Mouse (Mus musculus): ENCODE measurements around the gene Lgals1. TPM values are rescaled to one million over a fixed set of nuclear protein-coding genes. Genes with fewer than 3 reads are reported as not detected.

The Lgals1 gene
- total and polyA plus RNA-seq, 3 experiments: 637 to 805 (median 735) TPM

- TF ChIP-seq PAX5 (IDR thresholded peaks at IDR 0.05; ENCODE audit: low read length) (no peak), GABPA (IDR thresholded peaks at IDR 0.05; ENCODE audit: insufficient replicate concordance, low read depth, low read length) (no peak), ZC3H11A (IDR thresholded peaks at IDR 0.05; ENCODE audit: low read depth, low read length) (no peak; the same call in 1 of the 2 replicates), UBTF (IDR thresholded peaks at IDR 0.05; ENCODE audit: low read depth, low read length) (no peak), HCFC1 (IDR thresholded peaks at IDR 0.05; ENCODE audit: low read depth, low read length) (no peak), USF1 (IDR thresholded peaks at IDR 0.05; ENCODE audit: low read depth, low read length) (no peak), CHD1 (IDR thresholded peaks at IDR 0.05; ENCODE audit: low read depth, low read length) (no peak), MYC (IDR thresholded peaks at IDR 0.05; ENCODE audit: low read depth, low read length) (no peak), SMC3 (IDR thresholded peaks at IDR 0.05; ENCODE audit: low read depth, low read length) (peak; percentile 90), TCF12 (IDR thresholded peaks at IDR 0.05; ENCODE audit: low read depth, low read length) (peak; percentile 9; the same call in 1 of the 2 replicates)
These were observed 5.1 kb downstream of the Lgals1 start (continued) for GRCm38 (mm10) chr15:78931577-78931976.

- peak; percentile 95 for DNase-seq (ENCODE audit: extremely low read depth)
- peak within 1 kb of the TSS; percentile 23; the same call in 1 of the 2 replicates for H3K27ac ChIP-seq (ENCODE audit: insufficient read depth, low read depth)
- peaks cover 38 to 52% of the 10 kb centered on the region in 2 experiments for H3K36me3 ChIP-seq (replicated peaks in 1 of 2; ENCODE audit: control insufficient read depth in 1 of 2, insufficient read depth in 1 of 2, low read length in 1 of 2)
- H3K79me2 ChIP-seq (replicated peaks; ENCODE audit: control insufficient read depth, extremely low read depth, insufficient read depth, poor library complexity, severe bottlenecking): peaks cover 14% of the 10 kb centered on the region; the same call in 1 of the 2 replicates
- H3K9ac ChIP-seq (ENCODE audit: insufficient read depth, low read depth): peak within 1 kb of the TSS; percentile 82
- H3K4me3 ChIP-seq (replicated peaks in 1 of 3; ENCODE audit: low read depth in 2 of 3, low read length in 2 of 3, poor library complexity in 1 of 3): peak within 1 kb of the TSS; percentile 63 to 97 (median 86)
- H3K9me3 ChIP-seq (replicated peaks; ENCODE audit: low read length): no peaks in the 10 kb centered on the region
- H3K4me2 ChIP-seq (ENCODE audit: insufficient read depth, low read depth, poor library complexity, severe bottlenecking): peak within 1 kb of the TSS; percentile 90
- peaks cover 6 to 32% of the 10 kb centered on the region in 2 experiments; a peak in 3 of 4 replicates for H3K4me1 ChIP-seq (ENCODE audit: control insufficient read depth in 1 of 2, insufficient read depth in 2 of 2)
- dilution Hi-C loops (cut with MboI; ENCODE audit: extremely low pct_ligation_motif_present, extremely low pct_unique_long_range_greater_than_20kb, low sequenced_read_pairs): no loop called here
- H3K27me3 ChIP-seq (replicated peaks): no peaks in the 10 kb centered on the region
- in situ Hi-C loops (cut with MboI; ENCODE audit: low pct_ligation_motif_present, low pct_unique_long_range_greater_than_20kb, low sequenced_read_pairs): no loop called here
- TF ChIP-seq GABPA (IDR thresholded peaks at IDR 0.05; ENCODE audit: insufficient replicate concordance, low read depth, low read length) (no peak; the same call in 1 of the 2 replicates), ETS1 (conservative IDR thresholded peaks at IDR 0.05; ENCODE audit: low read depth, low read length) (no peak), ZKSCAN1 (IDR thresholded peaks at IDR 0.05; ENCODE audit: borderline replicate concordance, low read depth, low read length) (no peak), JUND (conservative IDR thresholded peaks at IDR 0.05; ENCODE audit: low read depth, low read length) (no peak), RAD21 (IDR thresholded peaks at IDR 0.05; ENCODE audit: low read depth, low read length) (no peak), POLR2A (IDR thresholded peaks at IDR 0.05; ENCODE audit: low read depth, low read length) (peak; percentile 86), USF2 (conservative IDR thresholded peaks at IDR 0.05; ENCODE audit: low read depth, low read length) (no peak), NRF1 (IDR thresholded peaks at IDR 0.05; ENCODE audit: low read depth, low read length) (peak; percentile 65), NELFE (IDR thresholded peaks at IDR 0.05; ENCODE audit: low read depth, low read length) (peak; percentile 82), PAX5 (IDR thresholded peaks at IDR 0.05; ENCODE audit: low read length) (no peak), JUN (IDR thresholded peaks at IDR 0.05; ENCODE audit: insufficient read depth, low read depth, low read length) (no peak; the same call in 1 of the 2 replicates), SMC3 (IDR thresholded peaks at IDR 0.05; ENCODE audit: low read depth, low read length) (0 out of 2 replicates have a peak, but pooled peaks have one; percentile 1), POLR2AphosphoS2 (IDR thresholded peaks at IDR 0.05; ENCODE audit: low read depth, low read length) (no peak; the same call in 1 of the 2 replicates), MYC (IDR thresholded peaks at IDR 0.05; ENCODE audit: low read depth, low read length) (peak; percentile 99), MXI1 (IDR thresholded peaks at IDR 0.05; ENCODE audit: low read depth, low read length) (peak; percentile 98), CHD1 (IDR thresholded peaks at IDR 0.05; ENCODE audit: low read depth, low read length) (no peak), E2F4 (IDR thresholded peaks at IDR 0.05; ENCODE audit: insufficient replicate concordance, low read depth, low read length) (no peak), TBP (conservative IDR thresholded peaks at IDR 0.05; ENCODE audit: low read depth, low read length) (peak; percentile 92), CTCF (conservative IDR thresholded peaks at IDR 0.05 in 1 of 2, IDR thresholded peaks at IDR 0.05 in 1 of 2; ENCODE audit: low read depth in 2 of 2, low read length in 2 of 2) (no peak), ZC3H11A (IDR thresholded peaks at IDR 0.05; ENCODE audit: low read depth, low read length) (no peak), ELF1 (IDR thresholded peaks at IDR 0.05; ENCODE audit: low read depth, low read length) (peak; percentile 97), MAX (IDR thresholded peaks at IDR 0.05; ENCODE audit: low read length) (peak; percentile 94), USF1 (IDR thresholded peaks at IDR 0.05; ENCODE audit: low read depth, low read length) (no peak; the same call in 1 of the 2 replicates), MAZ (IDR thresholded peaks at IDR 0.05; ENCODE audit: low read depth, low read length) (0 out of 2 replicates have a peak, but pooled peaks have one; percentile 14), TCF12 (IDR thresholded peaks at IDR 0.05; ENCODE audit: low read depth, low read length) (peak; percentile 76), KAT2A (IDR thresholded peaks at IDR 0.05; ENCODE audit: insufficient replicate concordance, low read length) (peak; percentile 81; the same call in 1 of the 2 replicates), ZMIZ1 (IDR thresholded peaks at IDR 0.05; ENCODE audit: low read depth, low read length) (peak; percentile 90), HCFC1 (IDR thresholded peaks at IDR 0.05; ENCODE audit: low read depth, low read length) (peak; percentile 92), ZNF384 (IDR thresholded peaks at IDR 0.05; ENCODE audit: low read depth, low read length) (peak; percentile 6; the same call in 1 of the 2 replicates), RCOR1 (conservative IDR thresholded peaks at IDR 0.05; ENCODE audit: low read depth, low read length) (0 out of 2 replicates have a peak, but pooled peaks have one; percentile 50), CHD2 (IDR thresholded peaks at IDR 0.05; ENCODE audit: low read length) (peak; percentile 58), UBTF (IDR thresholded peaks at IDR 0.05; ENCODE audit: low read depth, low read length) (peak; percentile 70; the same call in 1 of the 2 replicates), IRF4 (IDR thresholded peaks at IDR 0.05; ENCODE audit: low read depth, low read length) (peak; percentile 60), BHLHE40 (IDR thresholded peaks at IDR 0.05; ENCODE audit: low read depth, low read length) (0 out of 2 replicates have a peak, but pooled peaks have one; percentile 14)
These were observed 8.3 kb downstream of the Lgals1 start, which contains the start of gene Nol12 for GRCm38 (mm10) chr15:78934784-78935320. Gene Nol12 (plus strand): TSS chr15:78934933.

Measured in CH12.LX (cell line).